Mouse (Mus musculus): ENCODE data around the gene Tanc2. TPM values are rescaled to one million over a fixed set of nuclear protein-coding genes. Genes with fewer than 3 reads are reported as not detected.
A peak's percentile ranks its signal among the peaks of the same experiment; 100 is the strongest.

The Tanc2 gene
- polyA plus RNA-seq, 1 experiment from 2014 or later, result 22.3 TPM

DNA sequence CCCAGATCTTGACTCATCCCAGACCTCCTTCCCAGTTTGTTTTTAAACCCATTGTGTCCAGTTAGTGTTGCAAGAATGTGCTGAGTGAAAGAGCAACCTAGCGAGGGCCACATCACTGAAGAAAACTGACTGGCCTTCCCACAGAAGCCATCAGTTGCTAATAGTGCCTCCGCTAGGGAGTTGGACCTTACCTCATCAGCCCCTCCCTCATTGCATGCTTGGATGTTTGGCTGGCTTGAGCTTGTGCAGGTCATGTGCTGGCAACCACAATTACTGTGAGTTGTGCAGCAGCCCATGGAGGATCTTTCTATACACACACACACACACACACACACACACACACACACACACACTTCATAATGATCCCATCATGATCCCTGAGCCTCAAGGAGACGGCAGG is 341.6 kb downstream of the Tanc2 start:
- 93% methylated on average over 3 of the region's 3 CpGs for whole genome bisulfite sequencing
- Histone ChIP-seq H3K4me1 (replicated peaks; ENCODE audit: control insufficient read depth, insufficient read depth, low read length) (peaks cover 4% of the 10 kb centered on the region; the same call in 1 of the 2 replicates), H3K4me2 (replicated peaks; ENCODE audit: low read depth, low read length) (no peak overlapping the region), H3K27me3 (ENCODE audit: control insufficient read depth, insufficient read depth, low read length) (no peaks in the 10 kb centered on the region), H3K9me3 (ENCODE audit: control insufficient read depth, low read length) (no peaks in the 10 kb centered on the region), H3K27ac (ENCODE audit: low read depth, low read length) (no peak overlapping the region), H3K36me3 (ENCODE audit: control insufficient read depth, insufficient read depth, low read length) (no peaks in the 10 kb centered on the region), H3K4me3 (ENCODE audit: low read depth, low read length) (no peak overlapping the region), H3K9ac (ENCODE audit: low read depth, low read length) (no peak overlapping the region)
- no peak for DNase-seq (ENCODE audit: low spot score)
- ATAC-seq (ENCODE audit: low FRiP score), result no peak

DNA sequence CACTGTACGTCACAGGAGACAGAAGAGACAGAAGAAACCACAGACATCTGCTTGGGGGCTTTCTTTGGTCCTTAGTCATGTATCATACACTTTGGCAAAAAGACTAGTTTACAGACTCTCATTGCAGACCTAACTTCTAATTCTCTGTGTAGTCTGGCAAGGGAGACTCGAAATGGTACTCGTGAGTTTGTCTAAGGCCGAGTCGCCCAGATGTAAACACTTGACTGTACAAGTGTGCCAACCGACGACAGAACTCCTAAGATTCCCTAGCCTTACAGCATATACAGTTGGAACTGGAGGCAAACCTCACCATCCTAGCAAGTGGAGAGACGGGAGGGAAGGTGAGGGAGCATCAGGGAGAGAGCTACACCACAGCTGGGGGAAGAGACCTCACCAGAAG is 344.0 kb downstream of the Tanc2 start:
- no peak for DNase-seq (ENCODE audit: low spot score)
- no peak overlapping the region for H3K4me2 ChIP-seq (replicated peaks; ENCODE audit: low read depth, low read length)
- no peaks in the 10 kb centered on the region for H3K9me3 ChIP-seq (ENCODE audit: control insufficient read depth, low read length)
- no peaks in the 10 kb centered on the region for H3K36me3 ChIP-seq (ENCODE audit: control insufficient read depth, insufficient read depth, low read length)
- no peak overlapping the region for H3K27ac ChIP-seq (ENCODE audit: low read depth, low read length)
- H3K27me3 ChIP-seq (ENCODE audit: control insufficient read depth, insufficient read depth, low read length), result no peaks in the 10 kb centered on the region
- no peak overlapping the region for H3K4me3 ChIP-seq (ENCODE audit: low read depth, low read length)
- peaks cover 4% of the 10 kb centered on the region; the same call in 1 of the 2 replicates for H3K4me1 ChIP-seq (replicated peaks; ENCODE audit: control insufficient read depth, insufficient read depth, low read length)
- H3K9ac ChIP-seq (ENCODE audit: low read depth, low read length), result no peak overlapping the region
- 88% methylated on average over 8 of the region's 8 CpGs for WGBS
- ATAC-seq (ENCODE audit: low FRiP score), result no peak

DNA sequence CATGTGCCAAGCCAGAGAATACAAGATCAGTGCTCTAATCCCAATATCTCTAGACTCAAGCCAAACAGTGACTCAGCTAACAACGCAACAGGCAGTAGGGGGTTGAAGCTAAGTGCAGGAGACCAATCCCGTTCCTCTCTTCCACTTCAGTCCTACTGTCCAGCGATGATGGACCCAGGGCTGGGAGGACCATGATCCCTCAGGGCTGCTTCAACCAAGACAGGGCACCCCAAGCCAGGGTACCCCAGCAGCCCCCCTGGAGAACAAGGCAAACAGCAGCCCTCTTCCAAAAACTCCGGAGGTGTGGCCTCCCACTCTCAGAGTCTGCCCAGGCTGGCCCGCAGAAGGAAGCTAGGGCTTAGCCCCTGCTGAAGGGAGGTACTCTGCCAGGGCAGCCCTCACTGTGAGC is 344.5 kb downstream of the Tanc2 start:
- DNase-seq (ENCODE audit: low spot score), result no peak
- Histone ChIP-seq H3K4me3 (ENCODE audit: low read depth, low read length) (no peak overlapping the region), H3K27me3 (ENCODE audit: control insufficient read depth, insufficient read depth, low read length) (no peaks in the 10 kb centered on the region), H3K27ac (ENCODE audit: low read depth, low read length) (peak overlapping the region; percentile 48; the same call in 1 of the 2 replicates), H3K4me2 (replicated peaks; ENCODE audit: low read depth, low read length) (no peak overlapping the region), H3K4me1 (replicated peaks; ENCODE audit: control insufficient read depth, insufficient read depth, low read length) (peaks cover 4% of the 10 kb centered on the region; the same call in 1 of the 2 replicates), H3K9ac (ENCODE audit: low read depth, low read length) (no peak overlapping the region), H3K9me3 (ENCODE audit: control insufficient read depth, low read length) (no peaks in the 10 kb centered on the region), H3K36me3 (ENCODE audit: control insufficient read depth, insufficient read depth, low read length) (no peaks in the 10 kb centered on the region)
- 71% methylated on average over 5 of the region's 5 CpGs for WGBS
- no peak for ATAC-seq (ENCODE audit: low FRiP score)

DNA sequence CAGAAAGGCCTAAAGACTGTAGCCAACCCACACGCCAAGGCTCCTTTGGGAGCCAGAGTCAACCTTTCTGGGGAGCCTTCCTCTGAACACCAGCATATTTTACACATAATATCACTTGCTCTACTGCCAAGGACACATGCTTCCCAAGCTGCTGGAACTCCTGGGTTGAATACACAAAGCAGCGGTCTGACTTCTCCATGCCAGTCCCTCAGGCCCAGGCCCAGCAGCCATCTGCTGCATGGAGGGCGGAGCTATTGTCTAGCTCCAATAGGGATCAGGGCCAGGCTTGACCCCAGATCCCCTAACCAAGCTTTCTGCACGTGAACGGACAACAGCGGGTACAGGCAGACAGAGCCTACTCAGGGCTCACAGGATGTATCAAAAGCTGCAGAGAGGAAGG is 345.0 kb downstream of the Tanc2 start:
- 43% methylated on average over 6 of the region's 6 CpGs for WGBS
- Histone ChIP-seq H3K9ac (ENCODE audit: low read depth, low read length) (no peak overlapping the region), H3K27ac (ENCODE audit: low read depth, low read length) (peak overlapping the region; percentile 49; the same call in 1 of the 2 replicates), H3K27me3 (ENCODE audit: control insufficient read depth, insufficient read depth, low read length) (no peaks in the 10 kb centered on the region), H3K9me3 (ENCODE audit: control insufficient read depth, low read length) (no peaks in the 10 kb centered on the region), H3K4me3 (ENCODE audit: low read depth, low read length) (no peak overlapping the region), H3K4me1 (replicated peaks; ENCODE audit: control insufficient read depth, insufficient read depth, low read length) (peaks cover 4% of the 10 kb centered on the region; the same call in 1 of the 2 replicates), H3K36me3 (ENCODE audit: control insufficient read depth, insufficient read depth, low read length) (no peaks in the 10 kb centered on the region), H3K4me2 (replicated peaks; ENCODE audit: low read depth, low read length) (no peak overlapping the region)
- ATAC-seq (ENCODE audit: low FRiP score), result peak; percentile 53; the same call in 1 of the 2 replicates
- DNase-seq (ENCODE audit: low spot score), result peak; percentile 52

DNA sequence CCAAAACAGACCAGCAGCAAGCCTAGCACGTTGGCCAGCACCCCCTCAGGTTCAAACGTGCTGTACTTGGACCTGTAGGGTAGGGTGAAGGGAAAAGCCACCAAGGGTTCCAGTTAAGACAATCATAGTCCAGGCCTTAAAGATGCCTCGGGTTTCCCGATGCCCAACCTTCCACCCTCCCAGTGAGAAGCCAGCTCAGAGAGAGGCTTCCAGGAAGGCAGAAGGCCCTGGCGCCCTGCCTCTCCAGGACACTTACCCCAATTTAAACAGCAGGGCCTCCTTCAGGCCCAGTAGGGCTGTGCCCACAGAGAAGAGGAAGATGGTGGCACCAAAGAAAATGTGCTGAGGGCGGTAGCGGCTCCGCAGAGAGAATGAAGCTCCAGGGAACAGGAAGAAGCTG is 345.7 kb downstream of the Tanc2 start:
- no peak overlapping the region for H3K4me2 ChIP-seq (replicated peaks; ENCODE audit: low read depth, low read length)
- ATAC-seq (ENCODE audit: low FRiP score), result no peak
- 92% methylated on average over 8 of the region's 8 CpGs for WGBS

DNA sequence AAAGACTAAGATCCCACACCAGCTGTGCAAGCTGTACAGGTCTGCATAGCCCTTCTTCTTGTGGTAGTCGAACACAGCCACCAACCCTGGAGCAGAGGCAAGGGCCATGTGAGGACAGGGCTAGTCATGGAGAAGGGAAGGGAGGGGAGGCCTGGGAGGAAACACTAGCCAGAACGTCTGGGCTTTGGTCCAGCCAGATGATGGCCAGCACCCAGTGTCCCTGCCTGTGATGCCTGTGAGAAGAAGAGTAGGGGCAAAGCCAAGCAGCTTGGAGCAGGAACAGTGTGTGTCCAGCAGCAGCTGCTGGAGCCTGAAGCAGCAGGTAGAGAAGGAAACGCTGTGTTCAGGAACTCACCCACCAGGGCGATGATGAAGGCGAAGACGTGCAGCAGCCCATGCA is 346.4 kb downstream of the Tanc2 start:
- H3K4me2 ChIP-seq (replicated peaks; ENCODE audit: low read depth, low read length), result no peak overlapping the region
- WGBS, result 83% methylated on average over 6 of the region's 6 CpGs
- no peaks in the 10 kb centered on the region for H3K27me3 ChIP-seq (ENCODE audit: control insufficient read depth, insufficient read depth, low read length)
- no peak for ATAC-seq (ENCODE audit: low FRiP score)
- H3K36me3 ChIP-seq (ENCODE audit: control insufficient read depth, insufficient read depth, low read length), result no peaks in the 10 kb centered on the region
- no peak overlapping the region for H3K4me3 ChIP-seq (ENCODE audit: low read depth, low read length)
- H3K9ac ChIP-seq (ENCODE audit: low read depth, low read length), result no peak overlapping the region
- H3K27ac ChIP-seq (ENCODE audit: low read depth, low read length), result no peak overlapping the region
- peaks cover 4% of the 10 kb centered on the region; the same call in 1 of the 2 replicates for H3K4me1 ChIP-seq (replicated peaks; ENCODE audit: control insufficient read depth, insufficient read depth, low read length)
- no peak for DNase-seq (ENCODE audit: low spot score)
- no peaks in the 10 kb centered on the region for H3K9me3 ChIP-seq (ENCODE audit: control insufficient read depth, low read length)

More for the DNA sequence above, 345.7 kb downstream of the Tanc2 start:
- Histone ChIP-seq H3K27ac (ENCODE audit: low read depth, low read length) (peak overlapping the region; percentile 49; the same call in 1 of the 2 replicates), H3K9me3 (ENCODE audit: control insufficient read depth, low read length) (no peaks in the 10 kb centered on the region), H3K4me1 (replicated peaks; ENCODE audit: control insufficient read depth, insufficient read depth, low read length) (peaks cover 4% of the 10 kb centered on the region; the same call in 1 of the 2 replicates), H3K4me3 (ENCODE audit: low read depth, low read length) (no peak overlapping the region), H3K9ac (ENCODE audit: low read depth, low read length) (no peak overlapping the region), H3K36me3 (ENCODE audit: control insufficient read depth, insufficient read depth, low read length) (no peaks in the 10 kb centered on the region), H3K27me3 (ENCODE audit: control insufficient read depth, insufficient read depth, low read length) (no peaks in the 10 kb centered on the region)
- DNase-seq (ENCODE audit: low spot score), result no peak

DNA sequence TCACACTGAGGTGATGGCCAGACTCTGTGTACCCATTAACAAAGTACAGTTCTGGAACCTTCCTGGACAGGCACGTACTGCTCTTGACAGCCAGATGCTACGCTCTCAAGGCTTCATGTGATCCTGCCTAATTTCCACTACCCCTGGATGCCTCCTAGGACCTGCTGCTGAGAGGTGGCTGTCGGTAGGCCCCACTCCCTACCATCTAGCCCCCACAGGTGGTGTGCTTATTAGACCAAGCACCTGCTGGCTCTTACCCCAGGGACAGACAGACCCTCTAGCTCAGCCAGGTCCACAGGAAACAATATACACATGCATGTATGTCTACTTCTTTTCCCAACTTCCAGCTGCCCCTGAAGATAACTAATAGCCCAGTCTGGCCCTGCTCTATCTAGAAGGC is 347.2 kb downstream of the Tanc2 start:
- H3K4me1 ChIP-seq (replicated peaks; ENCODE audit: control insufficient read depth, insufficient read depth, low read length), result peaks cover 4% of the 10 kb centered on the region; the same call in 1 of the 2 replicates

DNA sequence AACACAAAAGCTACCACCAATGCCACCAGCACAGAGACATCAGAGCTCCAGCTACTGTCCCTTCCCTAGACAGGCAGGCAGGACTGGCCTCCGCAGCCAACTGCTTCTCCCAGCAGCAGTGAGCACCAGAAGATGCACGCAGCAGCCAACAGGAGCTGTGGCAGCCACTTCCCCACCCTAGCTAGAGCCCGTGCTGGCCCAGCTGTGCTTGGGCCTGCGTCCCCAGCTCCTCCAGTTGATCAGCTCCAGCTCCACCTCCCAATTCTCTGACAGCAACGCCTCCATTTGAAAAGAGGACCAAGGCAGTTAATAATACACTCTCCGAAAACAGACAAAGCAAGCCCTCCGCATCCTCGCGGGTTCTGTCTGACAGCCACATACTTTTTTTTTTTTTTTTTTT is 349.0 kb downstream of the Tanc2 start:
- Histone ChIP-seq H3K4me1 (replicated peaks; ENCODE audit: control insufficient read depth, insufficient read depth, low read length) (peaks cover 4% of the 10 kb centered on the region), H3K4me3 (ENCODE audit: low read depth, low read length) (no peak overlapping the region), H3K4me2 (replicated peaks; ENCODE audit: low read depth, low read length) (no peak overlapping the region), H3K9me3 (ENCODE audit: control insufficient read depth, low read length) (no peaks in the 10 kb centered on the region), H3K27me3 (ENCODE audit: control insufficient read depth, insufficient read depth, low read length) (no peaks in the 10 kb centered on the region), H3K36me3 (ENCODE audit: control insufficient read depth, insufficient read depth, low read length) (no peaks in the 10 kb centered on the region), H3K9ac (ENCODE audit: low read depth, low read length) (no peak overlapping the region), H3K27ac (ENCODE audit: low read depth, low read length) (no peak overlapping the region)
- 53% methylated on average over 9 of the region's 9 CpGs for WGBS
- ATAC-seq (ENCODE audit: low FRiP score) (no peak), DNase-seq (ENCODE audit: low spot score) (no peak)

More for the DNA sequence above, 347.2 kb downstream of the Tanc2 start:
- Histone ChIP-seq H3K9ac (ENCODE audit: low read depth, low read length) (no peak overlapping the region), H3K4me2 (replicated peaks; ENCODE audit: low read depth, low read length) (no peak overlapping the region), H3K9me3 (ENCODE audit: control insufficient read depth, low read length) (no peaks in the 10 kb centered on the region), H3K36me3 (ENCODE audit: control insufficient read depth, insufficient read depth, low read length) (no peaks in the 10 kb centered on the region), H3K27ac (ENCODE audit: low read depth, low read length) (no peak overlapping the region), H3K4me3 (ENCODE audit: low read depth, low read length) (no peak overlapping the region), H3K27me3 (ENCODE audit: control insufficient read depth, insufficient read depth, low read length) (no peaks in the 10 kb centered on the region)
- no peak for DNase-seq (ENCODE audit: low spot score)
- no peak for ATAC-seq (ENCODE audit: low FRiP score)
- WGBS, result 94% methylated on average over 3 of the region's 3 CpGs

DNA sequence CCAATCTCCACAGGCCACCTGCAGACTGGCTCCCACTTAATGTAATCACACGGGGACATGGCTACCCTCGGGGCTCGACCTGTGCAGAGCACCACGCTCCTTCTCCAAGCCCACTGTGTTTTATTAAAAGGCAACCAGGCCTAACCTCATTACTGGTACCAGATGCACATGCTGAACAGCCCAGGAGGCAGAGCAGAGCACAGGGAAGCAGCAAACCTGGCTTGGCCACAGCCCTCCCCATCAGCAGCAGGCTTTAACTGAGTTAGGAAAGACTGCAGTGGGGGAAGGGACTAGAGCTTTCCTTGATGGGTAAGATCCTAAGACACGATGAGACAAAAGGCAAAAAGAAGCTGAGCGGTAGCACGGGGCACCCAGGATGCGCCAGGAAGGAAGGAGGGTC is 352.2 kb downstream of the Tanc2 start:
- H3K4me2 ChIP-seq (replicated peaks; ENCODE audit: low read depth, low read length), result no peak overlapping the region
- no peak for DNase-seq (ENCODE audit: low spot score)
- no peak overlapping the region for H3K9ac ChIP-seq (ENCODE audit: low read depth, low read length)
- no peak overlapping the region for H3K27ac ChIP-seq (ENCODE audit: low read depth, low read length)
- no peaks in the 10 kb centered on the region for H3K9me3 ChIP-seq (ENCODE audit: control insufficient read depth, low read length)
- ATAC-seq (ENCODE audit: low FRiP score), result no peak
- 72% methylated on average over 8 of the region's 8 CpGs for WGBS
- no peak overlapping the region for H3K4me3 ChIP-seq (ENCODE audit: low read depth, low read length)
- no peaks in the 10 kb centered on the region for H3K36me3 ChIP-seq (ENCODE audit: control insufficient read depth, insufficient read depth, low read length)
- no peaks in the 10 kb centered on the region for H3K27me3 ChIP-seq (ENCODE audit: control insufficient read depth, insufficient read depth, low read length)
- no peaks in the 10 kb centered on the region; the same call in 1 of the 2 replicates for H3K4me1 ChIP-seq (replicated peaks; ENCODE audit: control insufficient read depth, insufficient read depth, low read length)

Data from hindbrain, embryonic 11.5 days (tissue).